Mouse (Mus musculus) cerebellum, adult (tissue): ENCODE results near the gene Nrxn1.
A peak's percentile ranks its signal among the peaks of the same experiment; 100 is the strongest.

Source experiments
- ATAC-seq: cut with Nextera tagmentation; 2 replicates; pipeline ENCODE4 v1.9.2; 2017; ENCODE audit warnings: mild to moderate bottlenecking, moderate library complexity, mixed read lengths; ENCODE audit not compliant: insufficient number of reproducible peaks, low FRiP score, low TSS enrichment

Gene Nrxn1

DNA sequence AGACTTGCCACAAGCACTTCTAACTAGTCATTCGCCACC is at the start of gene Nrxn1:
TSS of gene Nrxn1 (minus strand) at position 30 of the 39 bp plus-strand sequence.
- ATAC-seq: no peak

DNA sequence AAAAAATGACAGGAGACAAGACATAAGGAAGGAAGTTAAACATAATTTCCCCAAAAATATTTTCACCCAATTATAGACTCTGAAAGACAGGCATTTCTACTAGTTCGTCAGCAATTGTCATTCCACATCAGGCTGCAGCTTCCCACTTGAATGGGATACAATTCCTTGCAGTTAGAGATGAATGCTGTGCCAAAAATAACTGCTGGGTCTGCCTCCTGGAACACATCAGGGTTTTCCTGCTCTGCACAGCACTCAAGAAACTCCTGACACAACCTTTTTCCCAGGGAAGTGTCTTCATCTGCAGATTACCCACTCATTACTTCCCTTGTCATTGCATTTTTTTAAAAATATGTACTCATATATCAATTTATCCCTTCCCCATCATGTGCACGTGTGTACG is 44.0 kb upstream of the Nrxn1 start:
- no peak for ATAC-seq

DNA sequence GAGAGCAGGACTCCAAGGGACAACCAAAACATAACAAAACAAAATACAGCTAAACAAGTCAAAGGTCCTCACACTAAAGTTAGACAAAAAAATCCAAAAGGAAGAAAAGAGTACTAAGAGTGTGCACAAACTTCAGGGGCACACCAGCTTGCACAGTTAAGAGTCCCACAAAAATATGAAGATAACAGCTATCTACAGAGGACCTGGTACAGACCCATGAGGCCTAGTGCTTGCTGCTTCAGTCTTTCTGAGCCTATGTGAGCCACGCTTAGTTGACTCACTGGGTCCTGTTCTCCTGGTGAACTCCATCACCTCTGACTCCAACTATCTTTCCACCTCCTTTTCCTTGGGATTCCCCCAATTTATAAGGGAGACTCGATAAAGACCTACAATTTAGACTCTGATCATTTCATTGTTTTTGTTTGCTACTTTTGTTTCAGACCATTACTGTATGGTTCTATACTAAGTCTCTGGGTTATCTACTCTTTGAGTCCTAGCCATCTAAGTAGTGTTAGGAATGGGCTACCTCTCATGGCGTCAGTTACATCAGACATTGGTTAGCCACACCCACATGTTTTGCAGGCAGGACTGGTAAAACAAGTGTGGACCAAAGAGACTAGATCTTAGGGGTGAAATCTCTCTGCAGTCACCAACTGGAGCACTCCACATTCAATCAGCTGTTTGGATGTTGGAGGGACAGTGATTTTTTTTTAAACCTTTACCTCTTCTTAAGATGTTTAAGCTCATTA is 20.2 kb upstream of the Nrxn1 start:
- no peak for ATAC-seq

DNA sequence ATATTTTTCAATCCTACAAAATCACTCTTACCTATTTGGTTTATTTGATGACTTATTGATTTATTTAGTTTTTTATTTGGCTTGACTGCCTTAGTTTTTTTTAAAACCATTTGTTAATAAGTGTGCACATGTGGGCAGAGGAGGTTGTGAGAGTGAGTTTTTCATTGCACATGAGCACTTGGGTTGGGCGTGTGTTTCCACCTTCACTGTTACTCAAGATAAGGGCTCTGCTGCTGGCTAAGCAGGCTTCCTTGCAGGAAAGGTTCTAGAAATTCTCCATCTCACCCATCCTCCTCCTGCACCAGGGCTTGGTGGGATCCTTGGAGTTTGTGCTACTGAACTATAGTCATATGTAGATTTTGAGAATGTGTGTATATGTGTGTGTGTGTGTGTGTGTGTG is 19.2 kb upstream of the Nrxn1 start:
- ATAC-seq: no peak

DNA sequence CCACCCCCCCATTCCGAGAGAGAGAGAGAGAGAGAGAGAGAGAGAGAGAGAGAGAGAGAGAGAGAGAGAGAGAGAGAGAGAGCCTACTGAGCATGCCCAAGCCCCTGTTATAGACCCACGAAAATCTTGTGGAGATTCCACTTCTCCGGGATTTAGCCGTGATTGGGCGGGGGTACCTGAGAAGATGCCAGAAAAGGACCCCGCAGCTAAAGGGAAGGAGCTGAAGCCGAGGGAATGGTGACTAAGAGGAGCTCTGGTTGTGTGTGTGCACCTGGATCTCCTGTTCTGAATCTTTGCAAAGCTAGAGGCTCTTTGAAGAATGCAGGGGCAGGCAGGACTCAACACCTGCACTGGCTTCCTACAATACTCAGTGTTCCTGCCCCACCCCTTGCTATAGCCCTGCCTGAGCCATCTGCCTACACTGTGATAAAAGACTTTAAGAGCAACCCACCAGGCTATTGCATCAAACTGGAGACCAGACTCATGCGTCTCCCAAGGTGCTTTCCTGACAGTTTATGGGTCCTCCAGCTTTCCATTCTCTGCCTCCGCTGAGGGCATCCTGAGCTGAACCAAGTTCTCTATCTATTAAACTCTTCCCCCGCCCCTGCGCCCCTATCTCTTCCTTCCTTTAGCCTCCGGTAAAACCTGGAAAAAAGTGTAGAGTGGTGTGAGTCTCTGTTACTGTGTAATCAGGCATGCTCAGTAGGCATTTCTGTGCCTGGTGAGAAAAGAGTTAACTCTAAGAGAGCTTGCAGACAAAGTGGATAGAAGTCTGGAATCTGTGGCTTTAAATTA is 407 bp upstream of the Nrxn1 start:
- ATAC-seq: peak; percentile 28

DNA sequence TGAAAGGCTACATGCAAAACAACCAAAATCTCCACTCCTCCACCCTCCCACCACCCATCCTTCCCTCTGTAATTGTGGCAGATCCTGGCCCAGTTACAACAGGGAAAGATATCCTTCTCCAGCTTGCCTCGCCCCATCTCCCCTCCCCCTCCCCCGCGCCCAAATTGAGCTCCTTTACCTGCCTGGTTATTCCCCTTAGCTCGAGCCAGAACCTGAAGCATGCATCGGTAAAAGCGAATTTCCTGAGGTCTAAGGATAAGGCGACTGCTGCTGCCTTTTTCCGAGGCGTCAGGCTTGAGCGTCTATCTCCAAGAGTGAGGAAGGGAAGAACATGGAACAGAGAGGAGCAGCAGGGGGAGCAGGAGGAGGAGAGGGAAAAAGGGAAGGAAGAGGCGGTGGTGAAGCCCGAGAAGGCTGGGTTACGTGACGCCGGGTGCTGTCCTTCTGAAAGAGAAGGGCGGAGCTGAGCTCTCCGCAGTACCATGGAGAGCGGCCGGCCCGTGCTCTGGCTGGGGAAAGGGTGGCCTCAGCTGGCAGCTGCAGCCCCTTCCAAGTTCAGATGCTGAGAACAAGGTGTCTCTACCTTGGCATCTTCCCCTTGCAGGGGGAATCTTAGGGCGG is 340 bp downstream of the Nrxn1 start:
- ATAC-seq: peak; percentile 96

DNA sequence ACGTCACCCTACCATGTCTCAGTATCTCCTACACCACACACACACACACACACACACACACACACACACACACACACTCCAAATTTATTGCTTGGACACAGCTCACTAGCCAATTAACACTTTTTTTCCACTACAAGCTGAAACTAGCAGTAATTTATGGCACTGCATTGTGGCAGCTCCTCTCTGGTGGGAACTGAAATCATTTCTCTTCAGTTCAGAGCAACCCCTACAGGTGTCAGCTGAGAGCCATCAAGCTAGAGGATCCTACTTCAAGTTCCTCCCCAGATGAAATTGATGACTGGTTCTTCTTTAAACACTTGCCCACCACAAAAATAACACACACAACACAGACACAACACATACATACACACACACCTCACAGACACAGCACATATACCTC is 2.2 kb downstream of the Nrxn1 start:
- ATAC-seq: no peak

DNA sequence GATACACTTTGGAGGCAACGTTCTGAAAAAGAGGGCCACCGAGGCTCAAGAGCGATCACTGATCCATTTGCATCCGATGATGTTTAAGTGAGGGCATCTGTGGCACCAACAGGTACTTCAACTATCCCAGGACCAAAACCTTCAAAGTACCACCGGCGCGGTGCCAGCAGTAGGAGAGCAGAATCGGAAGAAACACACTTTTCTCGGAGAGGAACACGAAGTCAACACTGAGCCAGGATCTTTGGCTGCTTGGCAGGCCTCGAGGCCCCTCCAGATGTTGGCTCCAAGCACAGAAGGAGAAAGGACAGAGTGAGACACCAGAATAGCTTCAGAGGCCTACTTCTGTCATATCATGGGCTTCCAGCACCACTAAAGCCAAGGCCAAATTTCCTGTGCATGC is 3.9 kb downstream of the Nrxn1 start:
- ATAC-seq: no peak

DNA sequence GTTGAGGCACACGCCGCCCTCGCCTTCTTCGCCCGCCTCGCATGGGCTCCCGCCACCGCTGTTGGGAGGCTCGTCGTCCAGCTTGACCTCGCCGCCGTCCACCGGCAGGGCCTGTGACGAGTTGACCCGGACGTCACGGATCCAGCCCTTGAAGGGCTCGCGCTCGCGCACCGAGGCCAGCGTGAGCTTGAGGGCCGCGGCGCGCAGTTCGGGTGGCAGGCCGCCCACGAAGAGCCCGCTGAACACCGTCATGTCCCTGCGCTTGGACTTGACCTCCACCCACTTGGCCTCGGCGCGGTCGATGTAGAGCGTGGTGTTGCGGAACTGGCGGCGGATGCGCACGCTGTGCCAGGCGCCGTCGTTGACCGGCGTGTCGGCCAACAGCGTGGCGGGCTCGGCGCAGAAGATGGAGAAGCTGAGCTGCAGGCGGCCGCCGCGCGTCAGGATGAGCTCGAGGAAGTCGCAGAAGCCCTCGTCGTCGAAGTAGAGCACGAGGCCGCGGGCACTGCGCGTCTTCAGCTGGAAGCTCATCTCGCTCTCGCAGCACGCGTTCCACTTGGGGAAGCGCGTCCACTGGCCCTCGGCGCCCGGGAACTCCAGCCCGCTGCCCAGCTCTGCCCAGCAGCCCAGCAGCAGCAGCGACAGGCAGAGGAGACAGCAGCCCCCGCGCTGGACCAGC is 4.7 kb downstream of the Nrxn1 start:
- no peak for ATAC-seq

DNA sequence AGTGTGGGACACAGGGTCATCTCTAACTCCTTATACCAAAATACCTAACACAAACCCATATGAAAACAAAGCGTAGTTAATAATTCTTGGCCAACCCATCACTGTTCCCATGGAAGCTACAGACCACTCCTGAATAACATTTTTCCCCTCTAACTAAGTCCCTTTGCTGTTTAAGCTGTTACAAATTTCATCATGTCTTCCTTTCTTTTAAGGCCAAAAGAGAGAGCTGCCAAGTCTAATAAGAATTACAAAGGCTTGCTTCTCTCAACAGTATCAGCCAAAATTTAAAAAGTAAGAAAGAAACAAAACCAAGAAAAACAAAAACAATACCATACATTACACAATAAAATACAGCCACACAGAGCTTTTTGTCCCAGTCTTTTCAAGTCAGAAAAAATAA is 6.5 kb downstream of the Nrxn1 start:
- ATAC-seq: no peak

DNA sequence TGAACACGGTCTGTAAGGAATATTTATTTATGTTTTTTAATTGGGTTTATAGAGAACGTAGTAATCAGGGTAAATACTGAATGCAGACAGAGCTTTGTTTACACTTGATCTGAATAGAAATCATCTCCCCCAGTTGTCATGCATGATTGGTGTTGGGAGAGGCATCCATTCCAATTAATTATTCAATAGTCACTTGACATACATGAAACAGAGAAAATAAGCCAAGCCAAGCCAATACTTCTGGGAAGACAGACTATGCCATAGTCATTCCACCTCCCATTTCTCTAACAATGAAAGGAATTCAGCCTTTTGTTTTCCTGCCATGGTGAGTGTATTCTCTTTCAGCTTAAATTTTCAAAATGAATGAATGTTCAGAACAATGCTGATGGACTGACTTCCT is 7.5 kb downstream of the Nrxn1 start:
- ATAC-seq: no peak

DNA sequence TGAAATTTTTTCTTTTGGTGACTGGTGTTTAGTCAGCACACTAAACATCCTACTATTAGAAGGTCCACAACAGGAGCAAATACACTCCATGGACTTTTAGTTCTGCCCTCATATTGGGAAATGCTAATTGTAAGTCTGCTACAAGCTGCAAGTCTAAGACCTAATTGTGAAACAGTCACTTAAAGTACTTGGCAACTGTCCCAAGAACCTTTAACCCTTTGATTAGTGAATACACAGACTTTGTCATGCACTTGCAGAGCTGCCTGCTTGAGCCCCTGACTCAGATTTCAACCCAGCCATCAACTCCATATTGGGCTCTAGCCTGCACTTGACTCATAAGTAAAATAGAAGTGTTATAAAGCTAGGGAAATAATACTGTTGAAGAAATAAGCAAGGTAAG is 13.8 kb downstream of the Nrxn1 start:
- ATAC-seq: no peak

DNA sequence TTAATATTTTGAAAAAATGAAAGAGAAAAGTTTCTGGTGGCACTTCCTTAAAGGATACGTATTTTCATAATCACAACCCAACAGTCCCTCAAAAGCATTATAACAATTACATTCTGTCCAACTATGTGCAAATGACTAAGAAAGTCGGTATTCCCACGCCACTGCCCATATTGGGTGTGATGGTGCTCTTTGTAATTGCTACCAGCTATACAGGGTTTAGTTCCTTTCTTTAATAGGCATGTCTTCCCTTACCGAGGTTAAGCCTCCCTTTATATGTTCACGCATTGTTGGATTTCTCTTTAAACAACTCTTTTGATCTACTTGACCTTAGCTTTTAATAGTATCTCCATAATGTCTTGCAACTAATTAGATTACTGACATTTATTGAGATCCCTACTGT is 18.1 kb downstream of the Nrxn1 start:
- no peak for ATAC-seq

DNA sequence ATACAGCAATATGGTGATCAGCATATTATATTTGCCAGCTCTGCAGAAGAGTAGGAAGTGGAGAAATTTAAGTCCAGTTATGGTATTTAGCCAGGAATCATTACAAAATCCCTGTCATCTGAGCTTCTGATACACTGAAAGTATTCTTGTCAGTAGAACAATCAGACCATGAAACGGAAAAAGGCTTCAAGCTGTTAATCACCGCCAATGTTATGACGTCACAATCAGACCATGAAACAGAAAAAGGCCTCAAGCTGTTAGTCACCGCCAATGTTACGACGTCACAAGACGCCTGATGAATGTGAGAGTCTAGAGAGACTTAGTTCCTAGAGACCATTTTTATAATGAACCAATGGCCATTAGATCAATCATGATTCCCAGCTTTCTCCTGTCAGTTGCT is 59.4 kb downstream of the Nrxn1 start:
- no peak for ATAC-seq

DNA sequence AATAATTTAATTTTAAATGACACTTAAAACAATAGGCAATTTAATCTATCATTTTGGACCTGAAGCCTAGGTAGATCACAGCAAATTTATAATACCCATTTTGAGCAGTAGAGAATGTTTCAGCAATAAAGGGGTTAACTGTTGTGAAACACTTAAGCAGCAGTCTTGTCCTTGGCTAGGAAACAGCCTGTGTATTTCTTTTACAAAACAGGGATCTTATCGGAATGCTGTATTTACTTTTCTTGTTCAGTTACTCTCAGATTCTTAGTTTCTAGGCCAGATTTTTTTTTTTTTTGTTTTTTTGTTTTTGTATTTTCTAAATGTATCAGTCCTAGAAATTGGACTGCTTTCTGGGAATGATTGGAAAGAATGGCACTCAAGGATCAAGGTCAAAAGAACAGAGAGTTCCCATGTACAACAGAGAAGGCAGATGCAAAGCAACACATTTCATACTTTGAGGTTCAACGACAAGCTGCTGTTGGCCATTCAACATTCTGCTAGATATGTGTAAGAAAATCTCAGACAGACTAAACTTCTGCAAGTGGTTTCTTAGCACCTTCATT is 67.7 kb downstream of the Nrxn1 start:
- no peak for ATAC-seq

DNA sequence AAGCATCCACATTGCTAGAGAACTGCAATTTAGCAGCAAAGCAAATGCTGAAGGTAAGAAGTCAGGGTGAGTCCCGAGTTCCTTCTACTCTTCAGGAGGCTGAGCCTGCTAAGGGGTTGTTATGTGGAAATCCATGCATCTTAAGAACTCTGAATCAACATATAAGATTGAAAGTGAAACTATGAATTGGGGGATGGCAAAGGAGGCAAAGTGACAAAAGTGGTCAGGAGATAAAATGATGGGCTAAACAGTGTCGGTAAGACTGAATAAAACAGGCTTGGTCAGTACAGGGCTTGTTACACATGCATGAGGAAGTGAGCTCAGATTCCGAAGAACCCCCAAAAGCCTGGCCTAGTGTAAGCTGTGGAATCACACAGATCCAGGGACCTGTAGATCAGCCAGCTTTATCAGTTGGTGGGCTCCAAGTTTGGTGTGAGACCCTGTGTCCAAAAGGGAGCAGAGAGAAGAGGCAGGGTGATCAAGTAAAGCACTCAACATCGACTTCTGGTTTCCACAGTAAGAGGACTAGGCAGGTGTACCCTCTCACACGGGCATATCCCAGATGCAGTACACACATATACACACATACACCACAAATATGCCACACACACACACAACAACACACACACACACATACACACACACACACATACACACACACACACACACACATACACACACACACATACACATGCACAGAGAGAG is 85.3 kb downstream of the Nrxn1 start:
- ATAC-seq: no peak

DNA sequence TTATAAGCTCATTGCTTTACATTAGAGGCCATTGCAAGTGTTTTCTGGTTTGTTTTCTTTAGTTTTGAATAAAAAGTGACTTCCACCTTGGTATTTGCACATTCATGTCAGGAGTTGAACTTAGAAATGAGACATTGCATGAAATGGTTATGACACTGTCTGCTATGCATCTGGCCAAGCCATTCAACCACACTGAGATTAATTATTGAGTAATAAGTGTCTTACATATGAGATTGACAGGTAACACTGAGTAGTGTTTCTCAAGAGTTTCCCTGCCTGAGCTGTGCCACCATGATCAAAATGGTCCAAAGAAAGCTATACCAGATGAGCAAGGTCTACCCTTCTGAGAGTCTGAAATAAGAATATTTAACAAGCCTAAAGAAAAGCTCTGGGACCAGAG is 92.5 kb downstream of the Nrxn1 start:
- no peak for ATAC-seq

DNA sequence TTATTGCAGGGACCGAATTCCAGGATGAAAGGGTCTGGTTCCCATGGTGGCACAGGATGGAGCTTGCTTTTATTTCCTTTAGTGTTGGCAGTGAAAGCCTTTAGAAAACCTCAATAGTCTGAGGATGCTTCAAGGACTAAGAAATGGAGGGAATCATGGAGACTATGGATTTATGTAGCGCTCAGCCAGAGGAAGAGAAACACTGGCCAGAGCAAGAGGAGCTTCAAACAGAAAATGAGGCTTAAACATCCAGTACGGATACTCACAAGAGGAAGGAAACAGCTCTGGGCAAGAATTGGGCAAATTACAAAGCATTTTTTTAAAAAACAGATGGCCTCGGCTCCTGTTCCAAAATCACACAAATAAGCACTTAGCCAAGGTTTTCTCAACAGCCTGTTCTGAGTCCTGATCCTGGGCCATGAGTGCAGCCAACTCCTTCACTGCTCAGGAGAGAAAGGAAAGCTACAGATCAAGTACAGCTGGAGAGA is 93.2 kb downstream of the Nrxn1 start:
- peak; percentile 92 for ATAC-seq

DNA sequence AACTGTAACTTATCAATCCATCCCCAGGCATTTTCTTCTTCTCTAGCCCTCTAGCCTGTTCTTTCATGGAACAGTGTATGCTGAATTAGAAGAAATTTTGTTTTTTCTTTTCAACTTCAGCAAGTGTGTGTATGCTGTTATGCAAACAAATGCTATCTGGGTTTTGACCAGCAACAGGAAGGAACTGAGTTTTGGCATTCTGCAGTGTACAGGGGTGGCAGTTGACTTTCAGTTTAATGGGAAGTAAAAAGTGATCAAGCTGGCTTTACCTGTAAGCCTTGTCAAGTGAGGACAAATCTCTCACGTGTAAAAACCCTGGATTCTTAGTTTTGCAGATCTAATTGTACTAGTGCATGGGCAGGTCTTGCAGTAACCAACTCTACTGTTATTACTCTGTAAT is 95.2 kb downstream of the Nrxn1 start:
- no peak for ATAC-seq

DNA sequence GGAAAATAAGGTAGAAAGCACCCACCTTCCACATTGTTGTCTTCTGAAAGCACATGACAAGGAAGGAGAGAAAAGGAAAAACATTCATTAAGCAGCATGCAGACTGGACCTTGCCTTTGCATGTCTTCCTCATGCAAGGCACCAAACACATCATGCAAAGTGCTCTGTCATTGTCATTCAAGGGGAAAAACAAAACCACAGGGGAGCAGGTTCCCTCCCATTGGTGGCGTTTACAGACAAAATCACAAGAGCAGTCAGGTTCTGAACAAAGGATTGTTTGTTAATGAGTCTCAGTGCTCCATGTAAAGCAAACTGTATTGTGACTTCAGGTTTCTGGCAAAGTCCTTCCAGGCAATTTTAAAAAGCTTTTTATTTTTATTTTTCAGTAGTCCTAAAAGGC is 97.4 kb downstream of the Nrxn1 start:
- no peak for ATAC-seq

DNA sequence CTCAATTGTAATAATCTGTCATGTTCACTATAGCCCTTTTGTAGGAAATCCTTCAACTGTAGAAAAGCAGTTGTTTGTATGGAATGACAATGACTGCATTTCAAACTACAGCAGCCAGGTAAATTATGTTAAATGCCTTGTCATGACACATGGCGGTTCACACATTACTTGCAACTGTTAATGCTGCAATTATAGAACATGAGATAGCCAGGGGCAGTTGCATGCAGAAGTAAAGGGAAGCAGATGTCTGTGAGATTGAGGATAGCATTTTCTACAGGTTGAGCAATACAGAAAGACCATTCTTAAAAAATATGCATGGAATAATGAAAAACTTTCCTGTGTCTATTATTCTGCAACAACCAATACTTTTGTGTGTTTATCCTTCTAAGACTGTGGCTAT is 98.6 kb downstream of the Nrxn1 start:
- no peak for ATAC-seq
